Mouse (Mus musculus): ENCODE results near the gene Crabp1. TPM values are rescaled to one million over a fixed set of nuclear protein-coding genes. Genes with fewer than 3 reads are reported as not detected.

Gene Crabp1
- polyA plus RNA-seq (2017; shearing (Covaris generic)) = not detected

GRCm38 (mm10) chr9:54764561-54765217, at the start of gene Crabp1:
Gene Crabp1, plus strand, starts transcription at chr9:54764748.

GRCm38 (mm10) chr9:54733921-54734638, 30.5 kb upstream of the Crabp1 start, which contains the start of gene Wdr61:
Gene Wdr61, minus strand, starts transcription at chr9:54734519.

Other genes starting within 250 kb of the Crabp1 start
- gene Sh2d7, start 225.8 kb upstream of the Crabp1 start, polyA plus RNA-seq (2017; shearing (Covaris generic)) = not detected
- 1.1 TPM for gene Cib2, start 204.5 kb upstream of the Crabp1 start, polyA plus RNA-seq (2017; shearing (Covaris generic))
- gene Idh3a, start 178.4 kb upstream of the Crabp1 start, polyA plus RNA-seq (2017; shearing (Covaris generic)) = 97.3 TPM
- gene Acsbg1, start 102.9 kb upstream of the Crabp1 start, polyA plus RNA-seq (2017; shearing (Covaris generic)) = 39.8 TPM
- gene Dnaja4, start 65.9 kb upstream of the Crabp1 start, polyA plus RNA-seq (2017; shearing (Covaris generic)) = 23.9 TPM
- 98.0 TPM for gene Wdr61, start 30.2 kb upstream of the Crabp1 start, polyA plus RNA-seq (2017; shearing (Covaris generic))
- gene Ireb2, start 99.0 kb downstream of the Crabp1 start, polyA plus RNA-seq (2017; shearing (Covaris generic)) = 22.3 TPM
- gene Hykk, start 152.5 kb downstream of the Crabp1 start, polyA plus RNA-seq (2017; shearing (Covaris generic)) = 0.44 TPM
- 242 TPM for gene Psma4, start 186.0 kb downstream of the Crabp1 start, polyA plus RNA-seq (2017; shearing (Covaris generic))
- 0.60 TPM for gene AY074887, start 186.2 kb downstream of the Crabp1 start, polyA plus RNA-seq (2017; shearing (Covaris generic))
- not detected for gene Chrna5, start 216.1 kb downstream of the Crabp1 start, polyA plus RNA-seq (2017; shearing (Covaris generic))